ENCODE assay signal across 9 mouse cellular contexts in genomic region chr16:96376342-96376741, GRCm38 (mm10).
DNase-seq lines count a peak whose midpoint lies in the region; ATAC-seq and TF ChIP-seq lines count a peak whose summit lies in the region.
"Had no signal": no experiment of that assay in that cellular context is flagged by ENCODE, and none has a peak within 500 bp of the region (broad histone marks: within the 10 kb centered on the region; RNA-seq: fewer than 3 reads in every experiment).

No protein-coding gene starts in this region.

- TF ChIP-seq POLR2A in liver, adult 2 months (IDR thresholded peaks at IDR 0.05; ENCODE audit: extremely low read depth, insufficient read depth, low read length) = no peak

- H3K9me3 ChIP-seq in liver, embryonic 11.5 days (ENCODE audit: control insufficient read depth, low read length) = no peaks in the 10 kb centered on the region
- H3K9me3 ChIP-seq in embryonic facial prominence, embryonic 12.5 days = no peaks in the 10 kb centered on the region
- no peaks in the 10 kb centered on the region for H3K9me3 ChIP-seq in midbrain, embryonic 16.5 days (replicated peaks; ENCODE audit: control insufficient read depth, low read length, poor library complexity, severe bottlenecking)

- H3K4me2 ChIP-seq in liver, embryonic 11.5 days = no peak overlapping the region
- 0 out of 2 replicates have a peak overlapping the region, but pooled peaks have one; percentile 7 for H3K4me2 ChIP-seq in embryonic facial prominence, embryonic 12.5 days (replicated peaks)
- no peak overlapping the region for H3K4me2 ChIP-seq in midbrain, embryonic 16.5 days (ENCODE audit: low read length)

- H3K36me3 ChIP-seq in liver, adult 2 months (ENCODE audit: control insufficient read depth, insufficient read depth, low read length) = peaks cover 19% of the 10 kb centered on the region
- no peaks in the 10 kb centered on the region for H3K36me3 ChIP-seq in liver, embryonic 11.5 days (ENCODE audit: control insufficient read depth, insufficient read depth, low read length)
- H3K36me3 ChIP-seq in embryonic facial prominence, embryonic 12.5 days = no peaks in the 10 kb centered on the region
- no peaks in the 10 kb centered on the region for H3K36me3 ChIP-seq in midbrain, embryonic 16.5 days (ENCODE audit: control insufficient read depth, insufficient read depth, low read length)

- H3K79me2 ChIP-seq in liver, adult 2 months (ENCODE audit: control insufficient read depth, insufficient read depth, low read length) = peaks cover 3% of the 10 kb centered on the region; the same call in 1 of the 2 replicates

- DNase-seq in liver, adult 2 months (ENCODE audit: extremely low read depth, low read depth, low spot score) = peak; percentile 22
- DNase-seq in liver, embryonic 11.5 days (ENCODE audit: low spot score) = no peak
- DNase-seq in kidney, postnatal 25 days = peak; percentile 71
- DNase-seq in c-Kit-positive CD71-positive TER-119-positive erythroid progenitor cells, embryonic 14.5 days (ENCODE audit: low spot score) = no peak
- no peak for DNase-seq in right cerebral cortex, adult 18-20 months
- DNase-seq: cerebellum, adult 2 months had no signal

- 60% methylated on average over 7 of the region's 7 CpGs for WGBS in liver, adult 2 months
- WGBS in liver, embryonic 11.5 days = 55% methylated on average over 7 of the region's 7 CpGs
- WGBS in embryonic facial prominence, embryonic 12.5 days = 11% methylated on average over 7 of the region's 7 CpGs
- WGBS in midbrain, embryonic 16.5 days = 23% methylated on average over 7 of the region's 7 CpGs

- no peak overlapping the region for H3K4me3 ChIP-seq in liver, adult 2 months (ENCODE audit: insufficient read depth, low read depth, low read length)
- H3K4me3 ChIP-seq in liver, embryonic 11.5 days (ENCODE audit: low read depth, low read length) = no peak overlapping the region
- no peak overlapping the region for H3K4me3 ChIP-seq in embryonic facial prominence, embryonic 12.5 days
- H3K4me3 ChIP-seq in midbrain, embryonic 16.5 days (ENCODE audit: low read depth, low read length) = no peak overlapping the region

- H3K9ac ChIP-seq in liver, adult 2 months (ENCODE audit: low read depth, low read length) = no peak overlapping the region
- H3K9ac ChIP-seq in liver, embryonic 11.5 days (ENCODE audit: low read depth, low read length) = no peak overlapping the region
- no peak overlapping the region for H3K9ac ChIP-seq in embryonic facial prominence, embryonic 12.5 days
- no peak overlapping the region for H3K9ac ChIP-seq in midbrain, embryonic 16.5 days (ENCODE audit: low read depth, low read length)

- no peaks in the 10 kb centered on the region for H3K4me1 ChIP-seq in liver, adult 2 months (ENCODE audit: control insufficient read depth, insufficient read depth, low read length)
- H3K4me1 ChIP-seq in liver, embryonic 11.5 days (replicated peaks; ENCODE audit: control insufficient read depth, insufficient read depth, low read length) = 0 out of 2 replicates have a peak, but pooled peaks cover 3% of the 10 kb centered on the region
- no peaks in the 10 kb centered on the region for H3K4me1 ChIP-seq in embryonic facial prominence, embryonic 12.5 days
- 0 out of 2 replicates have a peak, but pooled peaks cover 2% of the 10 kb centered on the region for H3K4me1 ChIP-seq in midbrain, embryonic 16.5 days (ENCODE audit: control insufficient read depth, insufficient read depth, low read length)

- no peak overlapping the region for H3K27ac ChIP-seq in liver, adult 2 months (replicated peaks; ENCODE audit: insufficient read depth, low read depth, low read length)
- H3K27ac ChIP-seq in liver, embryonic 11.5 days (ENCODE audit: low read depth, low read length) = no peak overlapping the region
- no peak overlapping the region for H3K27ac ChIP-seq in embryonic facial prominence, embryonic 12.5 days
- no peak overlapping the region for H3K27ac ChIP-seq in midbrain, embryonic 16.5 days (ENCODE audit: low read length)

- no peaks in the 10 kb centered on the region for H3K27me3 ChIP-seq in liver, adult 2 months (ENCODE audit: control insufficient read depth, insufficient read depth, low read length)
- H3K27me3 ChIP-seq in liver, embryonic 11.5 days (replicated peaks; ENCODE audit: control insufficient read depth, insufficient read depth, low read length) = no peaks in the 10 kb centered on the region
- no peaks in the 10 kb centered on the region for H3K27me3 ChIP-seq in embryonic facial prominence, embryonic 12.5 days
- H3K27me3 ChIP-seq in midbrain, embryonic 16.5 days (ENCODE audit: control insufficient read depth, insufficient read depth, low read depth, low read length) = no peaks in the 10 kb centered on the region

- ATAC-seq in liver, embryonic 11.5 days (replicated peaks; ENCODE audit: low FRiP score) = no peak
- ATAC-seq in embryonic facial prominence, embryonic 12.5 days (ENCODE audit: insufficient number of reproducible peaks, insufficient read depth, low FRiP score, low TSS enrichment) = no peak
- 0 out of 2 replicates have a peak, but pooled peaks have one; percentile 30 for ATAC-seq in megakaryocyte progenitor cell, adult 5-6 weeks (replicated peaks; ENCODE audit: poor library complexity)
- no peak for ATAC-seq in midbrain, embryonic 16.5 days

- no peak for TF ChIP-seq CTCF in liver, adult 2 months (IDR thresholded peaks at IDR 0.05; ENCODE audit: low read depth, low read length)

Comparison
In these comparisons a context has a peak if more than half of its experiments do, and no peak if none do; other contexts are left out.
1. DNase-seq: peak in liver, adult 2 months (single experiment) and kidney, postnatal 25 days (2 of 2); none in liver, embryonic 11.5 days (single experiment), c-Kit-positive CD71-positive TER-119-positive erythroid progenitor cells, embryonic 14.5 days (single experiment) and right cerebral cortex, adult 18-20 months (single experiment).